Mouse (Mus musculus) limb, embryonic 10.5 days (tissue): ENCODE measurements around the gene Tubb2b. TPM values are rescaled to one million over a fixed set of nuclear protein-coding genes. Genes with fewer than 3 reads are reported as not detected.
"Not testable (repeated sequence)": the region's sequence is repeated elsewhere in the genome, so short reads cannot be mapped to it uniquely, and the experiment has no call there.

Source experiments
- DNase-seq: peaks from one replicate; pipeline ENCODE4 v3.0.0-alpha.2; 2017; ENCODE audit warnings: low spot score
- H3K27ac ChIP-seq: fragments of 300-500 bp; sonication (generic); 2 replicates; pipeline ENCODE4 v1.5.1; 2016; ENCODE audit warnings: mild to moderate bottlenecking
- H3K27me3 ChIP-seq: fragments of 300-500 bp; sonication (generic); 2 replicates; pipeline ENCODE4 v1.6.1; 2016; ENCODE audit warnings: low read depth, mild to moderate bottlenecking; ENCODE audit not compliant: poor library complexity, severe bottlenecking
- H3K36me3 ChIP-seq: fragments of 300-500 bp; sonication (generic); 2 replicates; pipeline ENCODE4 v1.6.1; 2016; ENCODE audit warnings: mild to moderate bottlenecking, moderate library complexity
- H3K4me1 ChIP-seq: fragments of 300-500 bp; sonication (generic); 2 replicates; pipeline ENCODE4 v1.6.1; 2016
- H3K4me3 ChIP-seq: fragments of 300-500 bp; sonication (generic); 2 replicates; pipeline ENCODE4 v1.5.1; 2016; ENCODE audit warnings: mild to moderate bottlenecking, moderate library complexity
- H3K9me3 ChIP-seq: fragments of 300-500 bp; sonication (generic); replicated peaks from 2 replicates; pipeline ENCODE4 v1.6.1; 2016; ENCODE audit warnings: mild to moderate bottlenecking
- WGBS: fragments of 180-500 bp; shearing (Covaris S2); methylation state at CpG from one replicate; pipeline ENCODE4 v1.1.7; 2016; 5-methylcytosine and 5-hydroxymethylcytosine counted together
- polyA plus RNA-seq: library from polyadenylated mRNA; unstranded; fragments of >200 nt; fragmentation: Nextera tagmentation; extraction: Ambion mirVana; gene quantifications from 2 replicates; pipeline ENCODE4 v1.2.1, GENCODE M21; 2016

Tubb2b gene
- polyA plus RNA-seq, 1 experiment from 2014 or later, result 15.6 TPM

DNA sequence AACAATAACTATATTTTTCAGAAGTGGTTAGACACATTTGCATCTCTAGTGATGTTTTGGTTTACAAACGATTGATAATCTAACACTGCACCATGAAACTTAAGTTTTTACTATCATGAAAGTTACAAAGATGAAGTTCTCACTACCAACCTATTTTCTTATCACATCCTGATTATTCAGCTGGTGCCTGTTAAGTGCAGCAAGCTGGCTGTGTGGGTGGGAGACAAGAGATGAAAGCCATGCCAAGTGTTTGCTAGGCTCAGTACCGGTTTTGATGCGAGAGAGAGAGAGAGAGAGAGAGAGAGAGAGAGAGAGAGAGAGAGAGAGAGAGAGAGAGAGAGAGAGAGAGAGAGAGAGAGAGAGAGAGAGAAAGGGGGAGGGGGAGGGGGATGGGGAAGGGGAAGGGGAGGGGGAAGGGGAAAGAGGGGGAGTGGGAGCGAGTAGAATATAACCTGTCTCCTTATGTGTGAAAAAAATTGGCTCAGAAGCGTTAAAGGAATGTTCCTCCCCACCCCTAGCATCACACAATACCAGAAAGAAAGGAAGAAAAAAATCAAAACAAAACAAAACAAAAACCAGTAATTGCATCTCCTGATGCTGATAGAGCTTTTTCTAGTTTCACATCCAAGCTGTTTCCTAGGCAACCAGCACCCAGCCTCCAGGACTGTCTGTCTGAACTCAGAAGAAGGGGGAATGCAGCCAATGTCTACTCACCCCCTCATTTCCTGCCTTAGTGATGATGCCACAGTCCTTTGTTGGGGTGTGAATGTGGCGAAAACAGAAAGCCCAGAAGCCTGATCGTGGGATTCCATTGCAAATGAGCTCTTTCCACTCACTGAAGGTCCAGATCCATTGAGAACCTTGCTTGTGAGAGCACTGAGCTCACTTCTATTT, 34.5 kb downstream of the Tubb2b start:
- no peaks in the 10 kb centered on the region for H3K27me3 ChIP-seq
- H3K4me3 ChIP-seq, result no peak overlapping the region
- H3K4me1 ChIP-seq, result peaks cover 3% of the 10 kb centered on the region; the same call in 1 of the 2 replicates
- no peak overlapping the region for H3K27ac ChIP-seq
- H3K36me3 ChIP-seq, result no peaks in the 10 kb centered on the region
- WGBS, result 53% methylated on average over 7 of the region's 7 CpGs
- no peak for DNase-seq
- no peaks in the 10 kb centered on the region for H3K9me3 ChIP-seq

DNA sequence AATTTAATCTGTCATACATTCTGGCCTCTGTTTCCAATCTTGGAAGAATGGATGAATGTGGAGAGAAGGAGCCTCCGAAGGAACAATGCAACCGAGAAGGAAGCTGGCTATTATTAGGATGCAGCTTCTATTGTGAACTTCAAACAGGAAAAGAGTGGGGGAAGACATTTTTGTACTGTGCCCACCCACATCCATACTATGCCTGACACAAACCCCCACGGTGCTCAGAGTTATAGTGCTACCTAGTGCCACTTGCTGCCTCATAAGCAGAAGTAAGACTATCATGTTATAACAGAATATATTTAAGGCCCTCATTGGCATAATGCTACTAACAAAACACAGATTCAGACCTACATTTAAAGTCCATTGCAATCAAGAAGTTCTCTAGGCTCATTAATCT, 40.9 kb downstream of the Tubb2b start:
- no peaks in the 10 kb centered on the region for H3K36me3 ChIP-seq
- H3K9me3 ChIP-seq, result no peaks in the 10 kb centered on the region
- H3K4me1 ChIP-seq, result peaks cover 6% of the 10 kb centered on the region
- H3K4me3 ChIP-seq, result no peak overlapping the region
- no peak for DNase-seq
- H3K27me3 ChIP-seq, result no peaks in the 10 kb centered on the region
- no peak overlapping the region for H3K27ac ChIP-seq
- WGBS, result 80% methylated on average over 3 of the region's 3 CpGs

DNA sequence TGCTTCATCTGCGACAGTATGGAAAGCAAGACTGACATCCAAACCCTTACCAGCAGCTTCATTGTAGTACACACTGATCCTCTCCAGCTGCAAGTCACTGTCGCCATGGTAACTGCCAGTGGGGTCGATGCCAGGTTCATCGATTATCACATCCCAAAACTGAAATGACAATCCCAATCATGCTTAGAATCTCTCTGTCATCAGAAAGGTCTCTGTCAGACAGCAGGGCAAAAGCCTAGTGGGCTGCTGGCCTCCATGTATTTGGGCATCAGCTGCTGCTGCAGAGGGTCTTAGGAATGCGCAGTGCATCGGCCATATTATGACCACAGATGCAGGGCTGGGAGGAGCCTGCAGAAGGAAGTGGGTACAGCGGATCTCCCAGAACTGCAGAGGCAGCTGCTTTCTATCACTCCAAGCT, 41.4 kb downstream of the Tubb2b start:
- Histone ChIP-seq H3K27ac (no peak overlapping the region), H3K27me3 (no peaks in the 10 kb centered on the region), H3K4me3 (no peak overlapping the region), H3K36me3 (no peaks in the 10 kb centered on the region), H3K4me1 (peaks cover 6% of the 10 kb centered on the region), H3K9me3 (no peaks in the 10 kb centered on the region)
- 75% methylated on average over 7 of the region's 7 CpGs for WGBS
- DNase-seq, result no peak

DNA sequence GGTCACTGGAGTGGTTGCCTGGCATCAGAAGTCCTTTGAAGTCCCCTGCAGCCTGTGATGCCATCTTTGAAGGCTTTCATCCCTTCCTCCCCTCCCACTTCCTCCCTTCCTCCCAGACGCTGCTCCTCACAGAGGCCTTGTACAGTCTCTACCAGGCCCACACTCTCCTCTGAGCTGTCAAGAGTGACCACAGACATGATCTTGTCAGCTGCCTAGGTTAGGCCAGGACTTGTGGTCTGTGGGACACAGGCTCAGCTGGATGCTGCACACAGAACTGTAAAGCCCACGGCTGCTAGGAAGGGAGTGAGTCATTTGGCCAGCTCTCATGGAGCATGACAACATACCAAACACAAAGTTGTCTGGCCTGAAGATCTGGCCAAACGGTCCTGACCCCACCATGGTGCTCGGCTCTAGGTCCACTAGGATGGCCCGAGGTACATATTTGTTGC, 42.0 kb downstream of the Tubb2b start:
- DNase-seq, H3K27me3 ChIP-seq, H3K4me1 ChIP-seq, H3K36me3 ChIP-seq, H3K9me3 ChIP-seq, H3K4me3 ChIP-seq, H3K27ac ChIP-seq: not testable (repeated sequence)
- 73% methylated on average over 5 of the region's 5 CpGs for WGBS

DNA sequence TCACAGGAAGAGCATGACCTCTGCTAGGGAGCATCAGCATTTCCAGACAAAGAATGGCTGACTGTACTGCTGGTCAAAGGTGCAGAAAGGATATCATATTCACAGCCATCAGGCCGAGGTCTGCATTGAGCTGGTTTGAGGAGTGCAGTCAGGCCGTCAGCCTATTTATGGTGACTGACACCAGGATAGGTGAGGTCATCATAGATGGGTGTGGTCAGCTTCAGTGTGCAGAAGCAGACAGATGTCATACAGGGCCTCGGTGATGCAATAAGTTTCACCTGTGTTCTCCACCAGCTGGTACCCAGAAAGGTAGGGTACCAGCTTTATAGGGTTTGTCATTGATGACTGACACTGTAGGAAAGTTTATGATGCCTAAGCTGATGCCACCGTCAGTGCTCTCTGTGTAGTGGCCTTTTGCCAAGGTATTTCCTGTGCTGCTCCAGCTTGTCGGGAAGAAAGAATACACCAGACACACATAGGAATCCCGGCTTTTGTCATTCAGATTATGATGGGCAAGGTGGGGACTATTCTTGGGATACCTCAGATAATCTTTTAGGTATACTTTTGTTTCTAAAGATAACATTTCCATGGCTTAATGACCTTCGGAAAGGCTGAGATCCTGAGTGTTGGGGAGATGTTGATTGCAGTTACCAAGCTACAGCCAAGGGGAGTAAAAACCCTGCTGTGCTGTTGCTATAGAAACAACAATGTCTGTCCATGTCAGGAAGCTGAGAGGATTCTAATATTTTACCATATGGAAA, 43.0 kb downstream of the Tubb2b start:
- no peak overlapping the region for H3K4me3 ChIP-seq
- no peaks in the 10 kb centered on the region for H3K9me3 ChIP-seq
- no peak overlapping the region for H3K27ac ChIP-seq
- H3K4me1 ChIP-seq, result peaks cover 6% of the 10 kb centered on the region
- H3K27me3 ChIP-seq, result no peaks in the 10 kb centered on the region
- WGBS, result 72% methylated on average over 7 of the region's 7 CpGs
- no peaks in the 10 kb centered on the region for H3K36me3 ChIP-seq
- DNase-seq, result no peak

DNA sequence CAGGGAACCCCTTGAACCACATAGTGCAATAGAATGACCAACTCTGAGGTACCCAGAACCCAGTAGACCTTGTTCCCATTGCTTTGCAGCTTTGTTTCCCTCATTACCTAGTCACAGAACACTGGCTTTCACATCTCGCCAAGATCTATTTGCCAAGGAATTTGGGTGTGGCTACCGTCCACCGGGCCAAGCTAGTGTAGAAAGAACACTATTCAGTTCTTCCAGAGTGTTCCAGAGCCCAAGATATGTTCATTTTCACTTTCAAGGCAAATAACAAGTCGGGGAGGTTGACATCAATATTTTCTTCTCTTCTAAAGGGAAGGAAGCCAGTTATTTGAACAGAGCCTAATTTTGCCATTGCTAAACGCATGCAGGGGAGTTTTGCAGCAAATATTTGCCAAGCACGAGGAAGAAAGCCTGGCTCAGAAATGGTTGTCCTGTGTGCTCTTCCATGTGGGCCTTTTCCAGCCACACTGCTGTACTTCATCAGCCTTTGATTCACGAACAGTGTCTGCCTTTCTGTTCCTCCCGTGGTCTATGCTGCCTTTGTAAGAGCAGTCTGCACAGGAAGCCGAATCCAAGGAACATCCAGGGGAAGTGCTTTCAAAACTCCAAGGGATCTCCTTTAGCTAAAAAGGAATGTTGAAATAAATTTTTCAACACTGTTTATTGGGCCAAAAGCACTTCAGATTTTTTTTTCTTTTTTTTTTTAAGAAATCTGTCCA, 46.1 kb downstream of the Tubb2b start:
- Histone ChIP-seq H3K36me3 (no peaks in the 10 kb centered on the region), H3K9me3 (no peaks in the 10 kb centered on the region), H3K27ac (no peak overlapping the region), H3K4me3 (no peak overlapping the region), H3K4me1 (peaks cover 5% of the 10 kb centered on the region), H3K27me3 (peaks cover 3% of the 10 kb centered on the region; the same call in 1 of the 2 replicates)
- DNase-seq, result no peak
- WGBS, result 85% methylated on average over 9 of the region's 9 CpGs

DNA sequence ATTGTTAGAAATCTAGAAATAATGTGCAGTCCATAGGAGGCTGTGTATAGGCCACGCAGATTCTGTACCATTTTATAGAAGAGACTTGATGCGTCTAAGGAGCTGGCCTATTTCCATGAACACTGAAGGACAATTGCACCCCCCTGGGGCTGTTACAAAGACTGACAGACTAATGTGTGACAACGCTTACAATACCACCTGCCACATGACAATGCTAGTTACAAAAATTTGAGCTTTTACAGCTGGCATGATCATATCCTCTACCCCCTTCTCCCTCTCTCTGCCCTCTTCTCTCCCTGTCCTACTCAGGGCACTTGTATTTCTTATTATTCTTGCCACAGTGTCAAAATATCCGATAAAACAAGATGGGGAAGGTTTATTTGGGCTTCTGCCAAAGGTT, 48.3 kb downstream of the Tubb2b start:
- no peaks in the 10 kb centered on the region for H3K9me3 ChIP-seq
- H3K36me3 ChIP-seq, result no peaks in the 10 kb centered on the region
- no peak overlapping the region for H3K27ac ChIP-seq
- H3K27me3 ChIP-seq, result peaks cover 12% of the 10 kb centered on the region; the same call in 1 of the 2 replicates
- no peak overlapping the region for H3K4me3 ChIP-seq
- DNase-seq, result no peak
- 93% methylated on average over 4 of the region's 4 CpGs for WGBS
- peaks cover 16% of the 10 kb centered on the region for H3K4me1 ChIP-seq

DNA sequence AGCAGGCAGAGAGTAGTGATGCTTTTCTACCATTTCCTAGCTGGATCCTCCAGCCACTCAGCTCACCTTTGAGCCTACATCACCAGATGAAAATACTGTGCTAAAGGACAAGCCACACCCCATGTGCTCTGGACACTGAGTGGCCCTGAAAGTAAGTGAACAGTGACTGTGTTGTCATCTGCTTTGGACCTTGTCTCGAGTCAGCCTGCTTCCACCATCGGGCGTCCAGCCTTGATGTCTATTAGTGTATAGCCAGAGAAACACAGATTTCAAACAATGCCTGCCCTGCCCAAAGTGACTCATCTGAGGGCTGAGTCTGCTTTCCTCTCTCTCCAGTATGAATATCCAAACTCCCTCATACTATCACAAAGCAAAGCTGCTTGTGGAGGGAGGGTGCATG, 50.5 kb downstream of the Tubb2b start:
- 0 out of 2 replicates have a peak, but pooled peaks cover 4% of the 10 kb centered on the region for H3K36me3 ChIP-seq
- no peaks in the 10 kb centered on the region for H3K9me3 ChIP-seq
- peaks cover 13% of the 10 kb centered on the region; the same call in 1 of the 2 replicates for H3K27me3 ChIP-seq
- H3K4me3 ChIP-seq, result no peak overlapping the region
- H3K4me1 ChIP-seq, result peaks cover 22% of the 10 kb centered on the region
- WGBS, result 86% methylated on average over 3 of the region's 3 CpGs
- no peak overlapping the region for H3K27ac ChIP-seq
- DNase-seq, result no peak

DNA sequence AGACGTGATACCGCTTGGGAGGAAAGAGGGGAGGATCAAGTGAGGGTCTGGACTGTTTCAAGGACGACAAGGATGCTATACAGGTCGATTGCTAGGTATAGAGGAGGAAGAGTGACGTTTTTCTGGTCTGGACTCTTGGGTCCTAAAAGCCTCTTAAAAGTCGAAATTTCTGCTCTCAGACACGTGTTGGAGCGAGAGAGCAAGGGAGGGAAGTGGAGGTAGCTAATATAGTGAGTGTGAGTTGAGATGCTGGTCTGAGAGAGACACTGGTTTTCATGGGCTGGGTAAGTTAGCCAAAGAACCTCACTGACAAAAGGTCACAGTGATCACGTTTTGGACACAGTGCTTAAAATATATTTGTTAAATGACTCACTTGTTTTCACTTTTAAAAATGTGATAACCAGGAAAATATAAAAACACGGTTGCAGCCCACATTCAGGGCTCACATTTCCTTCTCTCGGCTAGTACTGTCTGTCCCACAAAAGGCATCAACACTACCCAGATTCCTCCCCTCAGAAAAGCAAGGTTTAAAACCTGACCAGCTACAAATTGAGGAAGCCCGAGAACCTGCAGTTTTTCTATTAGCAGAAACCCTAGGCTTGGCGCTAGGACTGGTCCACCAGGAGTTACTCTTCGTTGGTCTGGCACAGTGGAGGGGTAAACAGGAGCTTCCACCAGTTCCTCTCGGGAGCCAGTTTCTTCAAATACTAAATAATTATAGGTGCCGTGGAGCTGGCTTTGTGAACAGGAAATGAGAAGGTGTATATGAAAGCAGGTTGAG, 51.6 kb downstream of the Tubb2b start:
- peaks cover 22% of the 10 kb centered on the region for H3K4me1 ChIP-seq
- DNase-seq, result no peak
- peaks cover 13% of the 10 kb centered on the region; the same call in 1 of the 2 replicates for H3K27me3 ChIP-seq
- no peaks in the 10 kb centered on the region for H3K9me3 ChIP-seq
- 0 out of 2 replicates have a peak, but pooled peaks cover 4% of the 10 kb centered on the region for H3K36me3 ChIP-seq
- H3K4me3 ChIP-seq, result peak overlapping the region; percentile 61
- no peak overlapping the region for H3K27ac ChIP-seq
- 40% methylated on average over 16 of the region's 16 CpGs for WGBS

DNA sequence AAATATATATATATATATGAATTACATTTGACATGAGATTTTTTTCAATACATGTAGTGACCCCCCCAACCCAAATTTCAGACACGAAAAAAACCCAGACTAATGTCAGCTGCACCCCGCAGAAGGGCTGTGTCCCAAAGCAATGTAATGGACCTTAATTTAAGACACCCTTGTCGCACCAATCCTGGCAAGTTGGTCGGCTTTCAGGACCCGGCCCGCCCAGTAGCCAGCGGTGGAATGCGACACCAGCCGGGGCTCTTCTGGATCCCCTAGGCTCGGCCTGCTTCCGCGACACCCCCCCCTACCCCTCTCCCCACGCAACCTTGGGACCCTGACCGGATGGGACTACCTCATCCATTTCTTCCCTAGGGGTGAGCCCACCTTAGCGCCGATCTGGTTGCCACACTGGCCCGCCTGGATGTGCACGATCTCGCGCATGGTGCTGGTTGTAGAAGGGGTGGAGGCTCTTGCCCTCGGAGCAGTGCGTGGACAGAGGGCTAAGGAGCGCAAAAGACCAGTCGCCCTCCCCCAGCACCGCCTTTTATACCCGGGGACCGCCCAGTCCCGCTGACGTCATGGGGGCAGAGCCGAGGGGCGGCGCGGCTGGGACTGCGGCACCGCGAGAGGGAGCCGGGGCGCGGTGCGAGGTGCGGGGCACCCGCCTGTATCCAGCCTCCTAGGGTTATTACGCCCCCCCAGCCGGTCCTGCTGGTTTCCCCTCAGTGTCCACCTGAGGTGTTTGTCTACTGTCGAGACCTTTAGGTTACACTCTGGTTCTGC, 52.6 kb downstream of the Tubb2b start, which contains the start of gene Tubb2a:
TSS of gene Tubb2a (minus strand) at position 516 of the 780 bp plus-strand sequence.
- H3K36me3 ChIP-seq, result 0 out of 2 replicates have a peak, but pooled peaks cover 4% of the 10 kb centered on the region
- DNase-seq, result peak; percentile 87
- no peaks in the 10 kb centered on the region for H3K9me3 ChIP-seq
- H3K27me3 ChIP-seq, result peaks cover 13% of the 10 kb centered on the region; the same call in 1 of the 2 replicates
- peak within 1 kb of the TSS; percentile 61 for H3K4me3 ChIP-seq
- H3K27ac ChIP-seq, result peak within 1 kb of the TSS; percentile 79
- WGBS, result 1% methylated on average over 44 of the region's 45 CpGs
- peaks cover 22% of the 10 kb centered on the region for H3K4me1 ChIP-seq
